Mouse (Mus musculus): ENCODE data around the gene Gm16867. TPM values are rescaled to one million over a fixed set of nuclear protein-coding genes. Genes with fewer than 3 reads are reported as not detected.
"Not testable (repeated sequence)": the region's sequence is repeated elsewhere in the genome, so short reads cannot be mapped to it uniquely, and the experiment has no call there.

Gm16867 gene
- not detected for polyA plus RNA-seq (2012; fragmentation: generic; extraction: Trizol)

GRCm38 (mm10) chr14:69503174-69503573, at the start of gene Gm16867:
TSS of gene Gm16867 (minus strand) at chr14:69503362.
- H3K4me3 ChIP-seq; H3K79me2 ChIP-seq (ENCODE audit: control insufficient read depth, insufficient read depth); H3K36me3 ChIP-seq (ENCODE audit: control insufficient read depth, insufficient read depth); H3K27me3 ChIP-seq (ENCODE audit: control insufficient read depth, insufficient read depth, insufficient read length); H3K4me2 ChIP-seq (ENCODE audit: low read depth); H3ac ChIP-seq (ENCODE audit: control insufficient read depth, insufficient read length): not testable (repeated sequence)

- H3K36me3 ChIP-seq (ENCODE audit: control insufficient read depth, insufficient read depth); H3K79me2 ChIP-seq (ENCODE audit: control insufficient read depth, insufficient read depth); H3K4me3 ChIP-seq; H3K27me3 ChIP-seq (ENCODE audit: control insufficient read depth, insufficient read depth, insufficient read length); H3ac ChIP-seq (ENCODE audit: control insufficient read depth, insufficient read length); H3K4me2 ChIP-seq (ENCODE audit: low read depth): not testable (repeated sequence)
Measured at GRCm38 (mm10) chr14:69547310-69547709, 44.1 kb upstream of the Gm16867 start.

GRCm38 (mm10) chr14:69545052-69545451, 41.9 kb upstream of the Gm16867 start:
- not testable (repeated sequence) for H3K4me3 ChIP-seq; H3ac ChIP-seq (ENCODE audit: control insufficient read depth, insufficient read length); H3K4me2 ChIP-seq (ENCODE audit: low read depth); H3K27me3 ChIP-seq (ENCODE audit: control insufficient read depth, insufficient read depth, insufficient read length); H3K36me3 ChIP-seq (ENCODE audit: control insufficient read depth, insufficient read depth); H3K79me2 ChIP-seq (ENCODE audit: control insufficient read depth, insufficient read depth)

GRCm38 (mm10) chr14:69544033-69544432, 40.9 kb upstream of the Gm16867 start:
- not testable (repeated sequence) for H3K4me3 ChIP-seq; H3ac ChIP-seq (ENCODE audit: control insufficient read depth, insufficient read length); H3K27me3 ChIP-seq (ENCODE audit: control insufficient read depth, insufficient read depth, insufficient read length); H3K36me3 ChIP-seq (ENCODE audit: control insufficient read depth, insufficient read depth); H3K79me2 ChIP-seq (ENCODE audit: control insufficient read depth, insufficient read depth); H3K4me2 ChIP-seq (ENCODE audit: low read depth)

GRCm38 (mm10) chr14:69542695-69543094, 39.5 kb upstream of the Gm16867 start:
- H3K36me3 ChIP-seq (ENCODE audit: control insufficient read depth, insufficient read depth); H3K27me3 ChIP-seq (ENCODE audit: control insufficient read depth, insufficient read depth, insufficient read length); H3K4me3 ChIP-seq; H3K79me2 ChIP-seq (ENCODE audit: control insufficient read depth, insufficient read depth); H3K4me2 ChIP-seq (ENCODE audit: low read depth); H3ac ChIP-seq (ENCODE audit: control insufficient read depth, insufficient read length): not testable (repeated sequence)

- not testable (repeated sequence) for H3K36me3 ChIP-seq (ENCODE audit: control insufficient read depth, insufficient read depth); H3K4me2 ChIP-seq (ENCODE audit: low read depth); H3ac ChIP-seq (ENCODE audit: control insufficient read depth, insufficient read length); H3K4me3 ChIP-seq; H3K79me2 ChIP-seq (ENCODE audit: control insufficient read depth, insufficient read depth); H3K27me3 ChIP-seq (ENCODE audit: control insufficient read depth, insufficient read depth, insufficient read length)
Measured at GRCm38 (mm10) chr14:69540113-69540512, 37.0 kb upstream of the Gm16867 start.

GRCm38 (mm10) chr14:69536539-69536938, 33.4 kb upstream of the Gm16867 start:
- not testable (repeated sequence) for H3ac ChIP-seq (ENCODE audit: control insufficient read depth, insufficient read length); H3K36me3 ChIP-seq (ENCODE audit: control insufficient read depth, insufficient read depth); H3K79me2 ChIP-seq (ENCODE audit: control insufficient read depth, insufficient read depth); H3K4me2 ChIP-seq (ENCODE audit: low read depth); H3K4me3 ChIP-seq; H3K27me3 ChIP-seq (ENCODE audit: control insufficient read depth, insufficient read depth, insufficient read length)

DNA sequence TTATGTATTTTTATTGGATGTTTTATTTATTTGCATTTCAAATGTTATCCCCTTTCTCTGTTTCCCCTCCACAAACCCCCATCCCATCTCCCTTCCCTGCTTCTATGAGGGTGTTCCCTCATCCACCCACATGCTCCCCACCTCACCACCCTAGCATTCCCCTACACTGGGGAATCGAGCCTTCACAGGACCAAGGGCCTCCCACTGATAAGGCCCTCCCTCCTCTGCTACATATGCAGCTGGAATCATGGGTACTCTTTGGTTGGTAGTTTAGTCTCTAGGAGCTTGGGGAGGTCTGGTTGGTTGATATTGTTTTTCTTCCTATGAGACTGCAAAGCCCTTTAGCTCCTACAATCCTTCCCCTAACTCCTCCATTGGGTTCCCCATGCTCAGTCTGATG, 23.0 kb upstream of the Gm16867 start:
- H3K36me3 ChIP-seq (ENCODE audit: control insufficient read depth, insufficient read depth); H3ac ChIP-seq (ENCODE audit: control insufficient read depth, insufficient read length); H3K27me3 ChIP-seq (ENCODE audit: control insufficient read depth, insufficient read depth, insufficient read length); H3K4me2 ChIP-seq (ENCODE audit: low read depth); H3K4me3 ChIP-seq; H3K79me2 ChIP-seq (ENCODE audit: control insufficient read depth, insufficient read depth): not testable (repeated sequence)

GRCm38 (mm10) chr14:69523001-69523400, 19.8 kb upstream of the Gm16867 start:
- H3K4me3 ChIP-seq; H3K79me2 ChIP-seq (ENCODE audit: control insufficient read depth, insufficient read depth); H3ac ChIP-seq (ENCODE audit: control insufficient read depth, insufficient read length); H3K4me2 ChIP-seq (ENCODE audit: low read depth); H3K36me3 ChIP-seq (ENCODE audit: control insufficient read depth, insufficient read depth); H3K27me3 ChIP-seq (ENCODE audit: control insufficient read depth, insufficient read depth, insufficient read length): not testable (repeated sequence)

DNA sequence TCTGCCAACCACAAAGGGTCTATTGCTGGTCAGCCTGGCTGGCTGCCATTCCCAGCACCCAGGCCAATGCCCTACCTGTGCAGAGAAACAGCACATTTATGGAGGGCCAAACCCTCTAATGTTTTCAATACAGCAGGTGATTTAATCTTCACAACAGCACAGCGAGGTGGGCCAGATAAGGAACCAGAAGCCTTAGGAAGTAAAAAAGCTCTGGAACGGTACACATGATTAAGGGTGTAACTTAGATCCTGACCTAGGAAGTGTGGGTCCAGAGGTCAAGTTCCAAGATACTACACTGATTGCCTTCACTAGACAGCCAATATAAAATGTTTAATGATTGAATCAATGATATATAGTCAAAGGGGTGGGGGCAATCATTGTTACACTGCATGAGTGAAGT, 17.6 kb upstream of the Gm16867 start:
- H3K79me2 ChIP-seq (ENCODE audit: control insufficient read depth, insufficient read depth); H3K27me3 ChIP-seq (ENCODE audit: control insufficient read depth, insufficient read depth, insufficient read length); H3K36me3 ChIP-seq (ENCODE audit: control insufficient read depth, insufficient read depth); H3K4me2 ChIP-seq (ENCODE audit: low read depth); H3ac ChIP-seq (ENCODE audit: control insufficient read depth, insufficient read length); H3K4me3 ChIP-seq: not testable (repeated sequence)

DNA sequence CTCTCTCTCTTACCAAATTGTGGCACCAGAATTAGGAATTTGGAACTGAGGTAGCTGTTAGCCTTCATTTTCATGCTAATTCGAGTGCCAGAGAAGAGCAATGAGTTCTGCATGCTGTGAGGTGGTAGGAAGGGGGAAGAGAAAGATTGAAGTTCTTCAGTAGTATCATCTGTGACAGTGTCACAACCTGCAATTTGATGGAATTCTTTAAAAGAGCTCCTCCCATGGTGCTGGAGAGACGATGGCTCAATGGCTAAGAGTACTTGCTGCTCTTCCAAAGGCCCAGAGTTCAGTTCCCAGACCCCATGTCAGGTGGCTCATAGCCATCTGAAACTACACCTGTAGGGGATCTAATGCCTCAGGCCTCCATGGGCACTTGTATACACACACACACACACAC, 9.3 kb upstream of the Gm16867 start, which contains the start of gene Gm27179:
Gene Gm27179 (minus strand): TSS at position 101 of the 400 bp plus-strand sequence.
- H3K4me2 ChIP-seq (ENCODE audit: low read depth); H3K4me3 ChIP-seq; H3K36me3 ChIP-seq (ENCODE audit: control insufficient read depth, insufficient read depth); H3ac ChIP-seq (ENCODE audit: control insufficient read depth, insufficient read length); H3K27me3 ChIP-seq (ENCODE audit: control insufficient read depth, insufficient read depth, insufficient read length); H3K79me2 ChIP-seq (ENCODE audit: control insufficient read depth, insufficient read depth): not testable (repeated sequence)

DNA sequence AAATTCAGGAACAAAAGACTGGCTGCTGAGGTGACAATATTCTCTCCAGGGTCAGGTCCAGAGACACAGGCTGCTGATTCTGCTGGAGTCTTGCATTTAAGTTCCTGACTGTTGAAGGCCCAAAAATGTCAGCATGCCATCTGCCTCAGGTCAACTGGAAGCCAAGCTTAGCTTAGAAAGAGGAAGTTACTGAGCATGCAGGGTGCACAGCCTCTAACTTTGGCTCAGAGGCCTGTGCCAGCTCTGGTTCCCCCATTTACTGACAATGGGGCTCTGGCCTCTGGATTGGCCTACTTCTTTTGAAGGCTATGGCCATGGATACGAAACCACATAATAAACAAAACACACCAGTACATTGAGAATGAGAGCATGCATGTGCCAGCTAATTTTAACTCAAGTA, 3.8 kb upstream of the Gm16867 start:
- H3K36me3 ChIP-seq (ENCODE audit: control insufficient read depth, insufficient read depth); H3K4me2 ChIP-seq (ENCODE audit: low read depth); H3K4me3 ChIP-seq; H3K27me3 ChIP-seq (ENCODE audit: control insufficient read depth, insufficient read depth, insufficient read length); H3ac ChIP-seq (ENCODE audit: control insufficient read depth, insufficient read length); H3K79me2 ChIP-seq (ENCODE audit: control insufficient read depth, insufficient read depth): not testable (repeated sequence)

GRCm38 (mm10) chr14:69502440-69503150, 567 bp downstream of the Gm16867 start:
- not testable (repeated sequence) for H3K4me2 ChIP-seq (ENCODE audit: low read depth); H3ac ChIP-seq (ENCODE audit: control insufficient read depth, insufficient read length); H3K79me2 ChIP-seq (ENCODE audit: control insufficient read depth, insufficient read depth); H3K4me3 ChIP-seq; H3K27me3 ChIP-seq (ENCODE audit: control insufficient read depth, insufficient read depth, insufficient read length); H3K36me3 ChIP-seq (ENCODE audit: control insufficient read depth, insufficient read depth)
